Mouse (Mus musculus) megakaryocyte-erythroid progenitor cell, adult 5 weeks (primary cell): Measurements from ENCODE around the gene Tmprss7. TPM values are rescaled to one million over a fixed set of nuclear protein-coding genes. Genes with fewer than 3 reads are reported as not detected.

Source experiments
- polyA plus RNA-seq: library from polyadenylated mRNA; stranded (reverse); fragments of >175 nt; gene quantifications from 2 replicates; pipeline ENCODE4 v1.2.3, GENCODE M21; 2012

The Tmprss7 gene
- polyA plus RNA-seq = 0.05 TPM in 1 of 2 replicates, not detected in the other

DNA sequence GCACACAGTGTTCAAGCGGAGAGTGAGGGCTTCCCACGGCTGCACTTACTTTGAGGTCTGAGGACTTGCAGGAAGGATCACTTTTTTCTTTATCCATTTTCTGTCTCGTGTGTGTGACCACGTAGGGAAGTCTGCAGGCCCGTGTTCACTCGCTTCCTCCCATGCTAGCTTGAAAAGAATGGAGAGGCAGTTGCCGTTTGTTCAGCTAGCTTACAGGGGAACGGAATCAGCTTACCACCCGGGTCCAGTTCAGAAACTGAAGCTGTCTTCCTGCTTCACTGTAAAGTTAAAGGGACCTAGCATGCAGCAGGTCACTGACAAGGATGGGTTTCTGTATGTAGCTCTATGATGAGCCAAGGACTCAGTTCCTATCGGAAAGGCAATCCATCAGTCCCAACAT, at the start of gene Tmprss7:
Gene Tmprss7, minus strand, starts transcription at position 101 of the 400 bp plus-strand sequence.

DNA sequence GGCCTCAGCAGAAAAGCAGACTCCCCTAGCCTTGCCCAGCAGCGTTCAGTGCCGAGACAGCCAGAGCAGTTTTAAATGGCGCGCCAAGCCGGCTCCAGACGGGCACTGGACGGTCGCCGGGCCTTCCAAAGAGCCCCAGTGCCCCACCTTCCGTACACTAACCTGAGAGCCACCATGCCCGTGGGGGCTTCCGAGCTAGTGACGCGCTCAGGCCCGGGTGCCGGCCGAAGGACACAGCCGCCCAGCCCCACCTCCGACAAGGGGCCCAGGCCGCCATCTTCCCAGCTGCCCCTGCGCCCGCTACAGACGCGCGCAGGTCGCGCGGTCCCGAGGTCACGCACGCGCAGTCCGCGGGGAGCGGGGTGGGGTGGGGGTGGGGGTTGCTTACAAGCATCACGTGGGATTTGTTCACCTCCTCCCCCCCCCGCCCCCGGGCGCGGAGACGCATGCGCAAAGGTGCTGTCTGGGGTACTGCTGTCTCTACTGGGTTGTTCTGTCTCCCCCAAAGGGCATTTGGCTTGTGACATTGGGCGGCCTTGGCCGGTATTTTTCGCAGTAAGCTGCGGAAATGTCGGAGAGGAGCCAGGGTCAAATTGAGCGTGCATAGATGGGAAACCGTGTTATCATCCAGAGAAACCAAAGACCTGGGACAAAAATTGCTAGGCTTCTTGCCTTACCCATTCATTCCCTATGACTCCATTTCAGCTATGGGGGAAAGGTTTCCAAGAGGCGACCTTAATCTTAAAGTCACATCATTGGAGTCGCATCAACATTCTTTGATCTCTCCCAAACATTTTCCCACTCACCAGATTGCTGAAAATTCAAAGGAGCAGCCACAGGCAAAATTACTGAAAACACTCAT, 49.4 kb upstream of the Tmprss7 start, which contains the start of gene Abhd10:
Gene Abhd10, minus strand, starts transcription at position 341 of the 862 bp plus-strand sequence.

DNA sequence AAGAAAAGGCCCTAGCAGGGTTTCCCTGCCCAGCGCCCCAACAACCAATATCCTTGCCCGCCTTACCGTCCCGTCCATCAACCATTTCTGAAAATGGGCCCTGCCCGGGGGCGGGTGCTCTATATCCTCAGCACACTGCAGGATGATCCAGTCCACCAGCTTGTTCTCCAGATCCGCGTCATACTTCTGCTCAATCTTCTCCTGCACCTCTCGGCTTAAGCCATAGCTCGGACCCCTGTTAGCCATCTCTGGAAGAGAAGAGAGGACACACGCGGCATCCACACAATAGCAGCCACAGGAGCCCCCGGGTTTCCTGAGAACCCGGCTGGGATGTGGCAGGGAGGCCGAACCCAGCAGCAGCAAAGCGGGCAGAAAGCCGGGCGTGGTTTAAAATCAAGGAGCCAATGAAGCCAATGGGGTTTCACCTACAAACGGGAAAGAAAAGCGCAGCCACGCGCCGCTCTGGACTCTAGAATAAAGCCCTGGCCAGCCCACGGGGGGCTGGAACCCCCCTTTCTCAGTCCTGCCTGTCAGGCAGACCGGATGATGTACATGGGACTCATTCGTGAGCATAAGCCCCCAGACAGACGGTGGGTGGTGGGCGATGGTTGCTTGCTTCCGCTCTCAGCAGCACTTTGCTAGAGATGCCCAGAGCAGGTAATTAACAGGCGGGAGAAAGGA, 30.7 kb upstream of the Tmprss7 start, which contains the start of gene Tagln3:
Gene Tagln3, minus strand, starts transcription at position 548 of the 681 bp plus-strand sequence.

DNA sequence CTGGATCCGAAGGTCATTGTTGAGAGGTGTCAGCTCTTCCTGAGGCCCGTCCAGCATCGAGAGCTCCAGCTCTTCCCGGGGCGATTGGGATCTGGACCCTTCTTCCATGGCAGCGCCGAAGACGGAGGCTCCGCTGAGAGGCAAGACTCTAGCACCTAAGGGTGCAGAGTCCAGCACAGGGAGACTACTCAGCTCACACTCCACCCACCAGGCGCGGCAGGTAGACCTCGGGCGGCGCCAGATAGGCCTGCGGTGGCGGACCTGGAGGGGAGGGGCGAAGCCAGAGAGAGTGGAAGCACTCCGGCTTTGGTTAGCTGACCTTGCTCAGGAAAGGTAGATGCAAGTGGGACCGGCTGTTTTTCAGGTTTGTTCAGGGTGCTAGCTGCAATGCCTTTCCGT, 39.5 kb downstream of the Tmprss7 start, which contains the start of gene BC016579:
Gene BC016579, minus strand, starts transcription at position 135 of the 399 bp plus-strand sequence.

DNA sequence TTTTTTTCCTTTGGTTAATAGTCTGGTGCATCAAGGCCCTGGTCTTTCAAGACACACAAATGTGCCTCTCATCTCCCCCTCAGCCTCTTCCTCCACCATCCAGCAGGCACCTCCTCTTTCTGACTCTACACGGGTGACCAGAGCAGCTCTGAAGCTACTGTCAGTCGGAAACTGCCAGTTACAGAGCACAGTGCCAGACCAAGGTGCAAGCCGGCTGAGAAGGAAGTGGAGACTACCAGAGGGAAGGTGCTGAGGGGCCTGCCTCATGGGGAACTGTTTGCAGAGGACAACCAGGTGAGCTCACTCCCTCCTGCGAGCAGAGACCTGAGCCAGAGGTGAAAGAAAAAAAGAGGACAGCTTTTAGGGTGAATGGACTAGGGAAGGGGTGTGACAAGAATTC, 83.2 kb downstream of the Tmprss7 start, which contains the start of gene Gcsam:
Gene Gcsam, plus strand, starts transcription at position 114 of the 400 bp plus-strand sequence.

Other genes with a start within 250 kb of the Tmprss7 start
- gene Gm609, start 200.7 kb downstream of the Tmprss7 start, polyA plus RNA-seq = not detected in 2 replicates
- gene Gm17783, start 161.6 kb downstream of the Tmprss7 start, polyA plus RNA-seq = not detected in 2 replicates
- not detected in 2 replicates for gene Slc9c1, start 158.3 kb downstream of the Tmprss7 start, polyA plus RNA-seq
- 0.17 and 0.21 TPM in 2 replicates for gene Gcsam, start 83.3 kb downstream of the Tmprss7 start, polyA plus RNA-seq
- 0.18 and 0.25 TPM in 2 replicates for gene BC016579, start 39.6 kb downstream of the Tmprss7 start, polyA plus RNA-seq
- gene Tagln3, start 30.9 kb upstream of the Tmprss7 start, polyA plus RNA-seq = not detected in 2 replicates
- 6.6 and 8.6 TPM in 2 replicates for gene Abhd10, start 49.3 kb upstream of the Tmprss7 start, polyA plus RNA-seq